Mouse (Mus musculus) intestine, embryonic 15.5 days (tissue): ENCODE data around the gene Vrtn. TPM values are rescaled to one million over a fixed set of nuclear protein-coding genes. Genes with fewer than 3 reads are reported as not detected.

ENCODE experiments used
- ATAC-seq: fragments of 200-750 bp; cut with Nextera tagmentation; 2 replicates; pipeline ENCODE4 v1.8.0; 2017; ENCODE audit warnings: moderate TSS enrichment, moderate library complexity
- H3K27ac ChIP-seq: fragments of 300-500 bp; sonication (generic); 2 replicates; pipeline ENCODE4 v1.5.1; 2015; ENCODE audit warnings: mild to moderate bottlenecking, inconsistent platforms
- H3K27me3 ChIP-seq: fragments of 300-500 bp; sonication (generic); replicated peaks from 2 replicates; pipeline ENCODE4 v1.6.1; 2015; ENCODE audit warnings: inconsistent platforms
- H3K36me3 ChIP-seq: fragments of 300-500 bp; sonication (generic); 2 replicates; pipeline ENCODE4 v1.6.1; 2015; ENCODE audit warnings: inconsistent platforms
- H3K4me1 ChIP-seq: fragments of 300-500 bp; sonication (generic); replicated peaks from 2 replicates; pipeline ENCODE4 v1.6.1; 2015; ENCODE audit warnings: inconsistent platforms
- H3K4me2 ChIP-seq: fragments of 300-500 bp; sonication (generic); replicated peaks from 2 replicates; pipeline ENCODE4 v1.6.1; 2015; ENCODE audit warnings: mild to moderate bottlenecking, inconsistent platforms
- H3K4me3 ChIP-seq: fragments of 300-500 bp; sonication (generic); replicated peaks from 2 replicates; pipeline ENCODE4 v1.5.1; 2015; ENCODE audit warnings: inconsistent platforms
- H3K9ac ChIP-seq: fragments of 300-500 bp; sonication (generic); 2 replicates; pipeline ENCODE4 v1.6.1; 2015; ENCODE audit warnings: inconsistent platforms
- H3K9me3 ChIP-seq: fragments of 300-500 bp; sonication (generic); 2 replicates; pipeline ENCODE4 v1.6.1; 2016; ENCODE audit warnings: inconsistent platforms
- WGBS: fragments of 180-500 bp; shearing (Covaris S2); methylation state at CpG from one replicate; pipeline ENCODE4 v1.1.7; 2015; 5-methylcytosine and 5-hydroxymethylcytosine counted together
- polyA plus RNA-seq: library from polyadenylated mRNA; unstranded; fragments of >200 nt; fragmentation: Nextera tagmentation; extraction: Ambion mirVana; gene quantifications from 2 replicates; pipeline ENCODE4 v1.2.1, GENCODE M21; 2015

The Vrtn gene
- polyA plus RNA-seq, 1 experiment from 2014 or later = not detected

DNA sequence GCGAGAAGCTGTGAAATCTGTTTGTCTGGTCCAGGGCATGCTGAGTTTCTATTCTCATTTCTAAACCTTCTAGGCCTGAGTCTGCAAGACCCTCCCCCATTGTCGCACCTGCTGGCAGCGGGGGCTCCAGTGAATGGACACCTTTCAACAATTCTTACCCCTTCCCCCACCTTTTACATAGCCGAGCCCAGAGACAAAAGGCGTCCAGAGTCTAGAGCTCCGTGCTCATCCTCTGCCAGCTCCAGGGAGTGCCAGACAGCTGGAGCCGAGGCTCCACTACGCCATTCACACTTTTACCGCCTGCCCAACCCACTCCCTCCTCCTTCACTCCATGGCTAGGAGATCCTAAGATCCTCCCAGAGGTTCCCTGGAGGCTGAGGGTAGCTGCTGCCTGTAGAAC lies 15.7 kb upstream of the Vrtn start:
- ATAC-seq = no peak
- Histone ChIP-seq H3K9ac (no peak overlapping the region), H3K4me1 (0 out of 2 replicates have a peak, but pooled peaks cover 2% of the 10 kb centered on the region), H3K27ac (no peak overlapping the region), H3K4me3 (no peak overlapping the region), H3K4me2 (no peak overlapping the region; the same call in 1 of the 2 replicates), H3K9me3 (no peaks in the 10 kb centered on the region), H3K36me3 (no peaks in the 10 kb centered on the region), H3K27me3 (peaks cover 10% of the 10 kb centered on the region)
- WGBS = 9% methylated on average over 9 of the region's 9 CpGs

DNA sequence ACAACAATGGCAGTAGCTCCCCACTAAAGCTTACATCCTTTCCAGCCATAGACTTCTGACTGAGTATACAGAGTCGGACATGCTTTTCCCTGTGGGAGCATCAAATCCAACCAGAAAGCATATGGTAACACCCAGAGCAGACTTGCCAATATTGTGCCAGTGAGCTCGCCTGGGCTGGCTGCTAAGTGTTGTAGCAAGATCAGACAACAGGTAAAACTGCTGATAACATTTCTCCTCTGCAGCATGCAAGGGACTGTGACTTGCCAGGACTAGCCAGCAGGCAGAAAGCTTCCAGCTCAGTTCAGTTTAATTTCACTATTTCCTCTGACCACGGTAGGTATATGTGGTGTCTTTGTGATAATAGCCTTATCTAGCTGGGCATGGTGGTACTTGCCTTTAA lies 9.0 kb upstream of the Vrtn start:
- 62% methylated on average over 3 of the region's 3 CpGs for WGBS
- no peak for ATAC-seq
- Histone ChIP-seq H3K36me3 (no peaks in the 10 kb centered on the region), H3K4me1 (no peaks in the 10 kb centered on the region), H3K27me3 (no peaks in the 10 kb centered on the region), H3K4me2 (no peak overlapping the region), H3K9me3 (no peaks in the 10 kb centered on the region), H3K9ac (no peak overlapping the region), H3K4me3 (no peak overlapping the region), H3K27ac (no peak overlapping the region)

DNA sequence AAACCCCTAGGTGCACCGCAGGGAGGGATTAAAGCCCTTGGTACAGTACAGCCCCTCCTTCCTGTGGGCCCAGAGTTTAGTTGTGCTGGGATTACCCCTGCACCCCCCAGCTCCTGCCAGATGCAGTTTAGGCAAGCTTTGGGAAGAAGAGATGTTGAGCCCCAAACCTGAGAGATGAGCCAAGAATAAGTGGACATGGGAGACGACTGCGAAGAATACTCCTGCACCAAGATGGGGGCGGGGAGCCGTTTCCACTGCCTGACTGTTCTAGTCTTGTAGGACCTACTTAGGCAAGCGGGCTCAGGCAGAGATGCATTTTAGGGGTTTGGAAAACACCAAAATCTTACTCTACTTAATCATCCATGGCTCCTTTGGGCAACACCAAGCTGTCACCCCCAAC lies 566 bp upstream of the Vrtn start:
- 13% methylated on average over 5 of the region's 6 CpGs for WGBS
- no peak for ATAC-seq
- Histone ChIP-seq H3K4me2 (no peak overlapping the region), H3K27me3 (peaks cover 41% of the 10 kb centered on the region), H3K27ac (no peak overlapping the region), H3K36me3 (no peaks in the 10 kb centered on the region), H3K9me3 (no peaks in the 10 kb centered on the region), H3K9ac (no peak overlapping the region), H3K4me1 (no peaks in the 10 kb centered on the region), H3K4me3 (no peak overlapping the region)

DNA sequence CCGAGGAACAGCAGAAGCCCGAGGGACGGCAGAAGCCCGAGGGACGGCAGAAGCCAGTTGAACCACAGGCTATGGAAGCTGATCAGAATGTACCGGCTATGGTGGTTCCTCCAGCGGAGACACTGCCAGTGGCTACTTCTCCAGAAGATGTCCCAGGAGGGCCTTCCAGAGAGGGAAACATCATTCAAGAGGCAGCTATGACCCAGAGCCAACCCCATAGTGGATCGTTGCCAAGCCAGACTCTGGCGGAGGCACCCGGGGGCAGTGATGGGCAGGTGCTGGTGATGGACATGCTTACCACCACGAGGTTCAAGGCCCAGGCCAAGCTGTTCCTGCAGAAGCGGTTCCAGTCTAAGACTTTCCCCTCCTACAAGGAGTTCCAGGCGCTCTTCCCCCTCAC lies 9.4 kb downstream of the Vrtn start:
- 84% methylated on average over 13 of the region's 13 CpGs for WGBS

DNA sequence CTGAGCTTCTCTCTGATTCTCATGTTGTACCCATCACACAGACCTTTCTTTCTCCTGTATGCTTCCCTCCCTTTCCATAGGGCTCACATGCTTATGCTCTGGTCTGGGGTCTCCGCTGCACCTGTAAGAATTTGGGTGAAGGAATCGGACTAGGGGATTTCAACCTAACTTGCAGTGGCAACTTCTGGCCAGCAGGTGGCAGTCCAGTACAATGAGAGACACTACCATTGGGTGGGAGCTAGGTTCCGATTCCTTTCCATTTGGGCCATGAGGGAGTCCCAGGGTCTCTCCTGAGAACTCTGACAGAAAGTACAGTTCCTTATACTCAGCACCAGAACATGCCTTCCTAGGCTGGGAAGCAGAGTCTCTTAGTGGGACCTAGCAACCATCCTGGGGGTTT lies 13.1 kb downstream of the Vrtn start:
- no peak overlapping the region for H3K4me2 ChIP-seq
- H3K4me3 ChIP-seq = no peak overlapping the region
- H3K9ac ChIP-seq = no peak overlapping the region
- H3K36me3 ChIP-seq = no peaks in the 10 kb centered on the region
- H3K27ac ChIP-seq = no peak overlapping the region
- H3K9me3 ChIP-seq = no peaks in the 10 kb centered on the region
- WGBS = 13% methylated on average over 3 of the region's 3 CpGs
- H3K4me1 ChIP-seq = no peaks in the 10 kb centered on the region
- H3K27me3 ChIP-seq = no peaks in the 10 kb centered on the region
- no peak for ATAC-seq

More for the DNA sequence above, 9.4 kb downstream of the Vrtn start:
- Histone ChIP-seq H3K4me3 (no peak overlapping the region), H3K9ac (no peak overlapping the region), H3K4me2 (no peak overlapping the region), H3K27ac (no peak overlapping the region), H3K4me1 (no peaks in the 10 kb centered on the region), H3K9me3 (no peaks in the 10 kb centered on the region), H3K36me3 (no peaks in the 10 kb centered on the region), H3K27me3 (no peaks in the 10 kb centered on the region)
- no peak for ATAC-seq

DNA sequence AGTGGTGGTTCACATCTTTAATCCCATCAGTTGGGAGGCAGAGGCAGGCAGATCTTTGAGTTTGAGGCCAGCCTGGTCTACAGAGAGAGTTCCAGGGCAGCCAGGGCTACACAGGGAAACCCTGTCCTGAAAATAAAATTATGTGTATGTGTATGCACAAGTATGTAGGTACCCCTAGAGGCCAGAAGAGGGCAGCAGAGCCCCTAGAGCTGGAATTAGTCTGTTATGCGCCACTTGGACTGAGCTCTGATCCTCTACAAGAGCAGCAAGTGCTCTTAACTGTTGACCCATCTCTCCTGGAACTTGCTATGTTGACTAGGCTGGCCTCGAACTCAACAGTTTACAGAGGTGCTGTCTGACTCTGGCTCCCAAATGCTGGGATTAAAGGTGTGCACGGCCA lies 29.7 kb downstream of the Vrtn start:
- ATAC-seq = no peak
- Histone ChIP-seq H3K9me3 (no peaks in the 10 kb centered on the region), H3K4me3 (no peak overlapping the region), H3K4me1 (no peaks in the 10 kb centered on the region), H3K9ac (no peak overlapping the region), H3K4me2 (no peak overlapping the region), H3K27ac (no peak overlapping the region), H3K36me3 (no peaks in the 10 kb centered on the region), H3K27me3 (0 out of 2 replicates have a peak, but pooled peaks cover 3% of the 10 kb centered on the region)
- 91% methylated on average over 3 of the region's 3 CpGs for WGBS

DNA sequence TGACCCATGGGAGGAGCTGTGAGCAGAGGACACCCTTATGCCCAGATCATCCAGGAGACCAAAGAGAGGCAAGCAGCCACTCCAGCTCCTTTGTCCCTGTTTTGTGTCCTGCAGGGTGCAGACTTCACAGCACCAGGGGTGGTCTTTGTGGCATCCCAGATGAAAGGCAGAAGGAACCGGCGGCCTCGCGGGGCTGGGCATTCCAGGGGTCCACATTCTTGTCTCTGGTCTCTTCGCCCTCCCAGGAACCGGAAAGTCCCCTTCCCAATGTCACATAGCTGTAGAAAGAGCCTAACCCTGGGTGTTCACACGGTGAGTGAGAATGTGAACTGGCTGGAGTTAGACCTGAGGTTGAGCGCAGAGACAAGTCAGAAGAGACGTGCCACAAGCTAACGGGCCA lies 30.8 kb downstream of the Vrtn start:
- H3K4me1 ChIP-seq = no peaks in the 10 kb centered on the region
- H3K9ac ChIP-seq = no peak overlapping the region
- no peak for ATAC-seq
- 0 out of 2 replicates have a peak, but pooled peaks cover 3% of the 10 kb centered on the region for H3K27me3 ChIP-seq
- H3K9me3 ChIP-seq = no peaks in the 10 kb centered on the region
- H3K27ac ChIP-seq = no peak overlapping the region
- no peak overlapping the region for H3K4me3 ChIP-seq
- H3K36me3 ChIP-seq = no peaks in the 10 kb centered on the region
- 22% methylated on average over 10 of the region's 10 CpGs for WGBS
- no peak overlapping the region for H3K4me2 ChIP-seq

DNA sequence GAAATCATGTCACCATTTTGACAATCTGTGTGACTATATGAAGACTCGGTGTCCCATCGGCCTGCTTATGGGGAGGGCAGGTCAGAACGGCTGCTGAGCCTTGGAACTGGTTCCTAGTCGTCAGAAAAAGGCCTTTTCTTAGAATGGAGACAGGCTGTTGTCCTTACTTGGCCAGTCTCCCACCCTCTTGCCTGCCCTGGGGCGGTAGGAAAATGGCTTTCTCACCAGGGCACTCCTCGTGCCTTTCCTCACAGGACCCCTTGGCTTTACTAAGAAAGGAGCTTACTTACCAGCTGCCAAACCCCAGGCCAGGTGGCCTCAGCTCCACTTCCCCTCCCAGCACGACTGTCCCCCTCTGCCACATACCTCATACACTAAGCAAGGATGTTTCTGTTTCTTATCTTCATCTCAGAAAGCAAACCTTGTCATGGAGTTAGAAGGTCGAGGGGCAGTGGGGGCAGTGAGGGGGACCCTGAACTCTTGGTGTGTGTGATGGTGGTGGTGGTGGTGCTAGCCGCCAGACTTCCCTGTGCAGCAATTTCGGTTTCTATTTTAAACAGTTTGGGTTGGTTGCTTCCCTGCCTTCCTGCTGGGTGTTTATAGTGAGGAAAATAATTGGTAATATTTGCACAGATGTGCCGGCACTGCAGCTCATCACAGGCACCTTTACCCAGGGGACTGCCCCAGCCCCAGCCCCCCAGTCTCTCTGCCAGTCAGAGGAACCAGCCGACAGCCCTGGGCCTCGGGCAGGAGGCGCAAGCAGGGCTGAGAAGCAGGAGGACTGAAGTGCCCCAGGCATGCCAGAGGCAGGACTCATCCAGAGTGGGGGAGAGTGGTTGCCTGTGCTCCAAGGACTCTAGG lies 34.1 kb downstream of the Vrtn start:
- Histone ChIP-seq H3K4me2 (no peak overlapping the region), H3K9ac (no peak overlapping the region), H3K9me3 (no peaks in the 10 kb centered on the region), H3K27ac (no peak overlapping the region), H3K36me3 (no peaks in the 10 kb centered on the region), H3K4me3 (no peak overlapping the region), H3K27me3 (0 out of 2 replicates have a peak, but pooled peaks cover 3% of the 10 kb centered on the region), H3K4me1 (no peaks in the 10 kb centered on the region)
- WGBS = 32% methylated on average over 14 of the region's 14 CpGs
- ATAC-seq = no peak

DNA sequence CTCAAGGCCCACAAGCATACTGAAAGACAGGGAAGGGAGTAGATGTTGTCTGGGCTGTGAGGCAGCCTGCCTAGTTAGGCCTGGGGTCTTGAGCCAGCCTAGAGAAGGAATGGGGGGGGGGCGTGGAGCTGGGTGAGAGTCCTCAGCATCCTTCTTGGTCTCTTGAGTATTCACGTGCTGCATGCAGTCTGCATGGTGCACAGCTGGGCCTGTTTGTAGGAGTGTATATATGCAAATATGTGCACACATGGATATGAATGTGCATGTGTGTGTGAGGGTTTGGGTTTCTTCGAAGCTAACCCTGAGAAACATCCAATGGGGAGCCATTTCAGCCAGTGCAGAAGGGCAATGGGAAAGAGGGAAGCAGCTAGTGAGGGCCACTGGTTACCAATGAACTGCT lies 35.2 kb downstream of the Vrtn start:
- Histone ChIP-seq H3K4me3 (no peak overlapping the region), H3K27ac (no peak overlapping the region), H3K4me1 (no peaks in the 10 kb centered on the region), H3K4me2 (no peak overlapping the region), H3K9me3 (no peaks in the 10 kb centered on the region), H3K36me3 (no peaks in the 10 kb centered on the region), H3K27me3 (peaks cover 6% of the 10 kb centered on the region; the same call in 1 of the 2 replicates), H3K9ac (no peak overlapping the region)
- 83% methylated on average over 3 of the region's 3 CpGs for WGBS
- ATAC-seq = no peak

DNA sequence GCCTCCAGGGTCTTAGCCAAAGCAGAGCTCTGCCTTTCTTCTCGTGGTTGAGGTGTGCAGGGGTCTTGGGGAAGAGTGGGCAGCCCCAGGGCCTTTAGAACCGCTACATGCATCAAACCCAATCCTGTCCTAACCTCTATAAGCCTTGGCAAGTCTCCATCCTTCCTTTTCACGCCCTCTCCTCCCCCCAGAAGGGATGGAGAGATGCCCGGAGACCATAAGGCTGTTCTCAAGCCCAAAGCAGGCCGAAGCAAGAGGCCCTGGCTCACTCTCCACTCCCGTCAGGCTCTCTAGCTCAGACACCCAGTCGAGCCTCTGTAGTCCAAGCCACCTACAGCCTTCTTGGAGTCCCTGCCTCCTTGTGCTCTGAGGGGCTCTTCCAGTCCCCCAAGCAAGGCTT lies 43.8 kb downstream of the Vrtn start:
- H3K36me3 ChIP-seq = no peaks in the 10 kb centered on the region
- H3K4me1 ChIP-seq = no peaks in the 10 kb centered on the region
- WGBS = 75% methylated on average over 7 of the region's 7 CpGs
- H3K4me3 ChIP-seq = no peak overlapping the region
- H3K4me2 ChIP-seq = no peak overlapping the region
- no peak overlapping the region for H3K27ac ChIP-seq
- H3K9me3 ChIP-seq = no peaks in the 10 kb centered on the region
- no peak overlapping the region for H3K9ac ChIP-seq
- H3K27me3 ChIP-seq = peaks cover 3% of the 10 kb centered on the region; the same call in 1 of the 2 replicates
- ATAC-seq = no peak

DNA sequence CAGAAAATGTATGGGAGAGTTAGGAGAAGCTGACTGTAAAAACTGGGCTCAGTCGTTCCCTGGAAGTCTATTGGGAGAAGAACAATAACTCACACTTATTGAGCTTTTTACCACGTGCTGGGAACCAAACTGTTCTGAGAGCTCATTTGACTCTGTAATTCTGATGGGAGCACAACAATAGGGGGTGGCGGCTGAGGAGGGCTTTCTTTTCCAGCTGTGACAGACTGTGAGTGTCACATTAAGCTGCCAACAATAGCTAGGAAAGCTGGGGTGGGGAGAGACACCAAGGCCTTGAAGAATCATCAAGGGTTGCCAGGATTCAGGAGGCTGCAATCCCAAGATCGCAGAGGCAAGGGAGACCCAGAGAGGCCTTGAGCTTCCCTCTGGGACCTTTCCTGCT lies 45.4 kb downstream of the Vrtn start:
- no peak for ATAC-seq
- WGBS = 47% methylated on average over 4 of the region's 4 CpGs
- Histone ChIP-seq H3K9me3 (no peaks in the 10 kb centered on the region), H3K36me3 (no peaks in the 10 kb centered on the region), H3K4me3 (no peak overlapping the region), H3K9ac (no peak overlapping the region), H3K27me3 (no peaks in the 10 kb centered on the region), H3K4me2 (no peak overlapping the region), H3K27ac (no peak overlapping the region), H3K4me1 (no peaks in the 10 kb centered on the region)

DNA sequence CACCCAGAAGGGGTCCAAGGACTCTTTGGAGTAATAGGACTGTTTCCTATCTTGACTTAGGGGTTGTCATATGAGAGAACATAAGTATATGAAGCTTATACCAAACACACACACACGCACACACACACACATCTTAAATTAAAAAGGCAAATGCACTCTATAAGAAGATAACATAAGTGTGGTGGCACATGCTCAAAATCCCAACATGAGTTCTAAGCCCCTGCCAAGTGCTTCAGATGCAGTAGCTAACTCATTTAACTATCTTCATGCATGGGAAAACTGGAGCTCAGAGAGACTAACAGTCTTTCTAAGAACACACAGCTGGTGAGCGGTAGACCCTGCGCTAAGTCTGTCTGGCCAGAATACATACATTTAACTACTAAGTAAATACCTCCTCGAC lies 46.7 kb downstream of the Vrtn start:
- Histone ChIP-seq H3K9me3 (no peaks in the 10 kb centered on the region), H3K27ac (no peak overlapping the region), H3K4me1 (no peaks in the 10 kb centered on the region), H3K4me2 (no peak overlapping the region), H3K27me3 (no peaks in the 10 kb centered on the region), H3K4me3 (no peak overlapping the region), H3K36me3 (no peaks in the 10 kb centered on the region), H3K9ac (no peak overlapping the region)
- ATAC-seq = no peak
- 84% methylated on average over 4 of the region's 4 CpGs for whole genome bisulfite sequencing

DNA sequence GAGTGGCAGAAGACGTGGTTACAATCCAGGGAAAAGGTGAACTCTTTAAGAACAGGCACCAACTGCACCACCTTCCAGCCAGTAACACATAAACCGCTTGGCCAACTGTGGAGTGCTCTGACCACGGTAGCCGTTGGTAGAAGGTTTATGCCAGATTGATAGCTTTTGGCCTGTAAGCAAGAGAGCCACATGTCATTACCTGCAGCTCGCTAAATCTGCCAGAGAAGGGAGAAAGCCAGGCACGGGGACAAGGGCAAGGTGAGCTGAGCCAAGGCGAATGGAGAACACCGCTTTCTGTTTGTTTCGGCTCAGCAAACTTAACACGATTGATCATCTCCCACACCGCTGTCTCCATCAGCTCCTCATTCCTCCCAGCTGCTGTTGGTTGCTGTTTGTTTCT lies 48.2 kb downstream of the Vrtn start:
- Histone ChIP-seq H3K4me3 (no peak overlapping the region), H3K27ac (no peak overlapping the region), H3K9ac (no peak overlapping the region), H3K9me3 (no peaks in the 10 kb centered on the region), H3K4me2 (no peak overlapping the region), H3K4me1 (no peaks in the 10 kb centered on the region), H3K36me3 (no peaks in the 10 kb centered on the region), H3K27me3 (no peaks in the 10 kb centered on the region)
- ATAC-seq = no peak
- 75% methylated on average over 11 of the region's 11 CpGs for WGBS
